25 mouse cellular contexts compared by ENCODE assay signal in genomic region chr6:115664268-115664667, GRCm38 (mm10). TPM values are rescaled to one million over a fixed set of nuclear protein-coding genes. Genes with fewer than 3 reads are reported as not detected.
DNase-seq lines count a peak whose midpoint lies in the region; ATAC-seq and TF ChIP-seq lines count a peak whose summit lies in the region.
"Had no signal": no experiment of that assay in that cellular context is flagged by ENCODE, and none has a peak within 500 bp of the region (broad histone marks: within the 10 kb centered on the region; RNA-seq: fewer than 3 reads in every experiment).

No protein-coding gene starts in this region.

- no peak overlapping the region for H3K9ac ChIP-seq in intestine, postnatal 0 days (ENCODE audit: low read depth, low read length)
- no peak overlapping the region for H3K9ac ChIP-seq in intestine, embryonic 16.5 days (ENCODE audit: low read depth, low read length)
- no peak overlapping the region for H3K9ac ChIP-seq in liver, embryonic 12.5 days
- H3K9ac ChIP-seq: embryonic facial prominence, embryonic 12.5 days; embryonic facial prominence, embryonic 15.5 days; forebrain, postnatal 0 days; heart, embryonic 13.5 days; hindbrain, embryonic 12.5 days; hindbrain, embryonic 15.5 days had no signal

- intact Hi-C loops in gastrocnemius, postnatal 14 days (cut with DNase I; ENCODE audit: low total_unique reads) = no loop called here

- WGBS in intestine, postnatal 0 days = 51% methylated on average over 3 of the region's 3 CpGs
- 80% methylated on average over 3 of the region's 3 CpGs for WGBS in intestine, embryonic 16.5 days
- WGBS in liver, embryonic 12.5 days (ENCODE audit: insufficient replicate concordance) = 30% methylated on average over 3 of the region's 3 CpGs

- H3K4me1 ChIP-seq in intestine, postnatal 0 days (replicated peaks; ENCODE audit: control insufficient read depth, insufficient read depth, low read length) = peaks cover 5% of the 10 kb centered on the region; the same call in 1 of the 2 replicates
- peaks cover 16% of the 10 kb centered on the region for H3K4me1 ChIP-seq in intestine, embryonic 16.5 days (ENCODE audit: control insufficient read depth, insufficient read depth, low read length)
- H3K4me1 ChIP-seq in liver, embryonic 12.5 days = peaks cover 79% of the 10 kb centered on the region

- no peak for TF ChIP-seq CTCF in intestine, postnatal 0 days (IDR thresholded peaks at IDR 0.05; ENCODE audit: low read depth)

- H3K27me3 ChIP-seq in intestine, postnatal 0 days (replicated peaks; ENCODE audit: control insufficient read depth, insufficient read depth, low read length) = no peaks in the 10 kb centered on the region
- no peaks in the 10 kb centered on the region for H3K27me3 ChIP-seq in intestine, embryonic 16.5 days (replicated peaks; ENCODE audit: control insufficient read depth, insufficient read depth, low read length)
- no peaks in the 10 kb centered on the region for H3K27me3 ChIP-seq in liver, embryonic 12.5 days (replicated peaks)
- H3K27me3 ChIP-seq: embryonic facial prominence, embryonic 12.5 days; embryonic facial prominence, embryonic 15.5 days; heart, embryonic 13.5 days; hindbrain, embryonic 12.5 days; hindbrain, embryonic 15.5 days had no signal

- H3K9me3 ChIP-seq in intestine, postnatal 0 days (ENCODE audit: control insufficient read depth) = no peaks in the 10 kb centered on the region
- no peaks in the 10 kb centered on the region for H3K9me3 ChIP-seq in intestine, embryonic 16.5 days (ENCODE audit: control insufficient read depth, low read length)
- no peaks in the 10 kb centered on the region for H3K9me3 ChIP-seq in liver, embryonic 12.5 days (replicated peaks)
- H3K9me3 ChIP-seq: embryonic facial prominence, embryonic 12.5 days; embryonic facial prominence, embryonic 15.5 days; heart, embryonic 10.5 days; heart, embryonic 13.5 days; hindbrain, embryonic 12.5 days; hindbrain, embryonic 15.5 days had no signal

- H3K4me3 ChIP-seq in intestine, postnatal 0 days (ENCODE audit: low read depth, low read length) = no peak overlapping the region
- no peak overlapping the region for H3K4me3 ChIP-seq in intestine, embryonic 16.5 days (ENCODE audit: low read length)
- H3K4me3 ChIP-seq in liver, embryonic 12.5 days = no peak overlapping the region
- H3K4me3 ChIP-seq: embryonic facial prominence, embryonic 12.5 days; embryonic facial prominence, embryonic 15.5 days; gastrocnemius, adult 2 months; heart, adult 2 months; heart, embryonic 10.5 days; heart, embryonic 13.5 days; hindbrain, embryonic 12.5 days; hindbrain, embryonic 15.5 days had no signal

- H3K27ac ChIP-seq in intestine, postnatal 0 days (ENCODE audit: low read depth, low read length) = peak overlapping the region; percentile 23; the same call in 1 of the 2 replicates
- no peak overlapping the region for H3K27ac ChIP-seq in intestine, embryonic 16.5 days (ENCODE audit: low read length)
- no peak overlapping the region for H3K27ac ChIP-seq in liver, embryonic 12.5 days
- H3K27ac ChIP-seq: embryonic facial prominence, embryonic 12.5 days; embryonic facial prominence, embryonic 15.5 days; gastrocnemius, adult 2 months; heart, adult 2 months; heart, embryonic 10.5 days; heart, embryonic 13.5 days; hindbrain, embryonic 12.5 days; hindbrain, embryonic 15.5 days had no signal

- DNase-seq in adrenal gland, adult 2 months = peak; percentile 42
- no peak for DNase-seq in adrenal gland, adult 8-10 months
- DNase-seq in gastrocnemius, postnatal 14 days = no peak
- DNase-seq in right cerebral cortex, postnatal 10 days (ENCODE audit: low spot score in 2 of 2) = no peak
- DNase-seq: adrenal gland, postnatal 36 days; cerebellum, adult 18-20 months; cerebellum, adult 9-11 months; cerebellum, postnatal 25 days; forebrain, postnatal 0 days; gastrocnemius, adult 2 months; gastrocnemius, postnatal 25 days; heart, adult 2 months; heart, postnatal 14 days had no signal

- no peak overlapping the region for H3K4me2 ChIP-seq in intestine, postnatal 0 days (replicated peaks; ENCODE audit: low read depth)
- no peak overlapping the region for H3K4me2 ChIP-seq in intestine, embryonic 16.5 days (ENCODE audit: low read depth, low read length)
- no peak overlapping the region for H3K4me2 ChIP-seq in liver, embryonic 12.5 days
- H3K4me2 ChIP-seq: embryonic facial prominence, embryonic 12.5 days; embryonic facial prominence, embryonic 15.5 days; heart, embryonic 13.5 days; hindbrain, embryonic 12.5 days; hindbrain, embryonic 15.5 days had no signal

- H3K36me3 ChIP-seq in intestine, postnatal 0 days (ENCODE audit: control insufficient read depth, insufficient read depth) = no peaks in the 10 kb centered on the region
- no peaks in the 10 kb centered on the region for H3K36me3 ChIP-seq in intestine, embryonic 16.5 days (ENCODE audit: control insufficient read depth, insufficient read depth, low read length)
- peaks cover 9% of the 10 kb centered on the region; the same call in 1 of the 2 replicates for H3K36me3 ChIP-seq in liver, embryonic 12.5 days
- H3K36me3 ChIP-seq: embryonic facial prominence, embryonic 15.5 days; hindbrain, embryonic 12.5 days; hindbrain, embryonic 15.5 days had no signal

- ATAC-seq in intestine, postnatal 0 days = no peak
- no peak for ATAC-seq in intestine, embryonic 16.5 days
- peak; percentile 46; the same call in 1 of the 2 replicates for ATAC-seq in liver, embryonic 12.5 days
- peak; percentile 68 for ATAC-seq in megakaryocyte progenitor cell, adult 5-6 weeks (replicated peaks; ENCODE audit: poor library complexity)
- ATAC-seq: activated CD4-positive, CD25-positive, alpha-beta regulatory T cell, adult 4 months; forebrain, embryonic 14.5 days; forebrain, postnatal 0 days had no signal

RNA-seq across cellular contexts. Expression of gene Raf1, which starts 12.2 kb away (rescaled TPM):
- 100 to 1,000 TPM in 1 of 2 experiments, 10 to 100 TPM in 1; 91.7 to 101 TPM for total RNA-seq in adrenal gland, adult 2 months (2021)
- 87.5 and 133 TPM in 2 replicates for polyA plus RNA-seq in adrenal gland, adult 2 months (2012; rRNA removed)
- total RNA-seq in adrenal gland, adult 8-10 months (2022) = 100 to 1,000 TPM in 2 of 4 experiments, 10 to 100 TPM in 2; 88.8 to 113 (median 97.7) TPM
- 64.9 and 66.4 TPM in 2 replicates for polyA plus RNA-seq in intestine, postnatal 0 days (2015; fragmentation: Nextera tagmentation; extraction: Ambion mirVana)
- polyA plus RNA-seq in intestine, embryonic 16.5 days (2015; fragmentation: Nextera tagmentation; extraction: Ambion mirVana) = 71.4 and 75.4 TPM in 2 replicates
- 52.4 and 53.2 TPM in 2 replicates for polyA plus RNA-seq in liver, embryonic 12.5 days (2016; fragmentation: Nextera tagmentation; extraction: Ambion mirVana)
- 95.4 and 118 TPM in 2 replicates for total RNA-seq in megakaryocyte progenitor cell, adult 5-6 weeks (2015)
- total RNA-seq in megakaryocyte progenitor cell, adult 5-6 weeks (2017) = 66.7 and 79.8 TPM in 2 replicates
- 10 to 100 TPM; 88.8 to 92.8 TPM for total RNA-seq in gastrocnemius, postnatal 14 days (2021)

Comparison
In these comparisons a context has a peak if more than half of its experiments do, and no peak if none do; other contexts are left out.
1. ATAC-seq: peak in liver, embryonic 12.5 days (single experiment) and megakaryocyte progenitor cell, adult 5-6 weeks (single experiment); none in intestine, postnatal 0 days (single experiment) and intestine, embryonic 16.5 days (single experiment).